Mouse (Mus musculus): ENCODE measurements around the gene Lrrc9.

The Lrrc9 gene

DNA sequence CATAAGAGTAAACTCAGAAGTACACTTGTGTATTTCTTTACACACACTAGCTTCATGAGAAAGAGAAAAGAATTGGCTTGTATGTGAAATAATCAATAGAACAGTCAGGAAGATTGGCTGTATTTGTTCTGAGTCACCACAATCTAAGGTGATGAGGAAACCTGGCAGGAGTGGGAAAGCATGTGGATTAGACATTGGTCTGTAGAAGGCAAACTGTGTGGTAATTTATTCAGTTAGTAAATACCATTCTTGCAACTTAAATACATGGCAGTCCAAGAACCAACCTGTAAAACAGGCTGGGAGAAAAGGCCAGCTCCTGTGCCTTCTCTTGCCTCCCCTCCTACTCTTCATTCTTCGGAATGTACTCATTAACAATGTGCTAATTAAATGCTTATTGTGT, 25.6 kb downstream of the Lrrc9 start:
- no peak for ATAC-seq (ENCODE audit: insufficient number of reproducible peaks, low FRiP score, low TSS enrichment)

DNA sequence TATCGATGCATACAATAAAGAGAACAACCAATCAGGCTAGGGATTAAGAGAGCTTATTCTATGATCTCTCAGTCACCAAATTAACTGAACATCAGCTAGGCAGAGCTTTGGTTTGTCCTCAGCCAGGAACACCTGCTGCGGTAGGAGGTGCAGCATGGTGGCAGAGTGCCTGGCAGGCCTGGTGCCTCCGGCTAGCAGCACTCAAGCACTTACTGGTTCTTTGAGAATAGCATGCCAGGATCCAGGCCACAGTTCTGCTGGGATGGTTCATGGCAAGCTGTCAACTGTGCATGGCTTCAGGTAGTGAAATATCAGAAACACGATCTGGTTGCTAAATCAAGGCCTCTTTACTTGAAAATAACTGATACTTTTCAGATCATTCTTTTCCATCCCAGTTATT, 26.1 kb downstream of the Lrrc9 start:
- ATAC-seq (ENCODE audit: insufficient number of reproducible peaks, low FRiP score, low TSS enrichment) = peak; percentile 82

DNA sequence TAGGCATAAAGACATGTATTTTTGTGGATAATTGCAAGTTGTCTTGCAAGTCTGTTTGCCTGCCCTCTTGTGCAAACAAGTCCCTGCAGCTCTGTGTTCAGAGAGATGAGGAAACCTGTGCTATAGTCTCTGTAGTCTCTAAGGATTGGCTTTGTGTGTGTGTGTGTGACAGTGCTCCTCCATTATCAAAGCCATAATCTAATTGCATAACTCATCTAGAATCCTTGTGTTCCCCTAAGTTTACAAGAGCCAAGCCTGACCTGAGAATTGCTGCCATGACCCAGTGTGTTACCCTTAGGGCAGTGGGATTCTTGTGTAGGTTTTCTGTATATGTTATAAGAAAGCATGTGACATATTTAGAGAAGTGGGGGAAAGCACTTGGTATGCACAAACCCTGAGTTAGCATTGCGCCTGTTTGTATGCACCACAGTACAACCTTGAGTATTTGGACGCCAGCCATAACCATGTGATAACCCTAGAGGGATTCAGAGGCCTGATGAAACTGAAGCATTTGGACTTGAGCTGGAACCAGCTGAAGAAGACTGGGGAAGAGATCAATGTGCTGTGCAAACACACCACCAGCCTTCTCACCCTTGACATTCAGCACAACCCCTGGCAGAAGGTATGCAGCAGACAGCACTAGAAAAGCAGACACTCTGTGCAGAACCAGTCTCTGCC, 35.2 kb downstream of the Lrrc9 start:
- no peak for ATAC-seq (ENCODE audit: insufficient number of reproducible peaks, low FRiP score, low TSS enrichment)

DNA sequence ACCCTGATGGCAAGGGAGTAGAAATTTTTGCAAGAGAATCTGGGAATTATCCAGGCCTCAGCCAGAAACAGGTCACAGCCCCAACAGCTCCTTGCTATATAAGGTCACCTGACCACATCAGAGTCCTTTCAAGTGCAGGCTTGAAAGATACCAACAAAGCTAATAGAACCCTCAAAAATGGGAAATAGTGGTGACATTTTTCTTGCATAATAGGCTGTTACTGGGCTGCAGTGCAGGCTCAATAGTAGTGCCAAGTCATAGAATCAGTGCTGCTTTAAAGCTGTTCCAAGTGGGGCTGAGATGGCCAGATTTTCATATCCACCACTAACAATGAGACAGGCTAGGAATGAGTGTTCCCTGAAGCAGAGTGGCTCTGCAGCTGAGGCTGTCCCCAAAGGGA, 40.6 kb downstream of the Lrrc9 start:
- no peak for ATAC-seq (ENCODE audit: insufficient number of reproducible peaks, low FRiP score, low TSS enrichment)

DNA sequence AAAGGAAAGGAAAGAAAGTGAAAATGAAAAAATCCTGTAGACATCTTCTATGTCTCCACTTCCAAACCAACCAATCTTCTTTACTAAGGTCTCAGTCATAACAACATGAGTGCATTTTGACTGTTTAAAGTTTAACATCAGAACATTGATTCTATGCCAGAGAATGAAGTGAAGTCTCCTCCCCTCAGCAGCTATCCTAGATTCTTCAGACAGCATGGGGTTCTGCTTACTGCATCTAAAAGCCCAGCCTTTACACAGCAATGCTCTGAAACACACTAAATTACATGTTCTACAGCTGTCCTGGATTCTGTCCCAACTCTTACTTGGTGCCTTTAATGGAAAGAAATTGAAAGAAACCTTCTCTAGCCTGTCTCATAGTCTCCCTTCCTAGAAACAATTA, 43.2 kb downstream of the Lrrc9 start:
- no peak for ATAC-seq (ENCODE audit: insufficient number of reproducible peaks, low FRiP score, low TSS enrichment)

DNA sequence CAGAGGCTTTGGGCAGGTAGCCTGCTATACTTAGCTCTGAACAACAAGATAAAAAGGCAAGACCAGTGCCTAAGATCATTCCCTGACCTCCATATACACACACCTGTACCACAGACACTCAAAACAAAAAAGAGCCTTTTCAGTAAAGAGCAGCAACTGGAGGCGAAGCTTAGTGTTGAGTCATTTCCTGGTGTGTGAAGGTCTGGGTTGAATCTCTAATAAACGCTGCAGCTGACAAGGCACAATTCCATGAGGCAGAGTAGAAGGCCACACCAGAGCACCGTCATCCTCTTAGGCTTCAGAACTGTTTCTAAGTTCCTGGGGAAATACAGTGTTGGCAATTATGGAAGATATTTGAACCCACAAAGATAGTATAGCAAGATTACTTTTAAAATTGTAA, 45.8 kb downstream of the Lrrc9 start:
- no peak for ATAC-seq (ENCODE audit: insufficient number of reproducible peaks, low FRiP score, low TSS enrichment)

DNA sequence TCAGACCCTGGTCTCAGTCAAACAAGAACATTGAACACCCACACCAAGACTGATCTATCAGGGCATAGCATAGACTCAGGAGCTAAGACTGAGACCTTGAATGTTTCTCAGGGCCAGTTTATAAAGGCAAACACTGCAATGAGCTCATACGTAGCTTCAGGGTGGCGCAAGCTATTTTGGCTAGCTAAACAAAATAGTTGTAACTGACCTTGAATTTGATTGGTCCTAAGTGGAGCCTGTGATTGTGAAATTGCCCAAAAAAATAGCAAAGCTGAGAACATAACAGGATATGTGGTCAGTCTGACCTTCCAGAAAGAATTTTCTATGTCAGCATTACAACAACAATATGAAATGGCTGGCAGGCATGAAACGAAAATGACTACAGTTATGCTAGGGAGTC, 48.3 kb downstream of the Lrrc9 start:
- no peak for ATAC-seq (ENCODE audit: insufficient number of reproducible peaks, low FRiP score, low TSS enrichment)

DNA sequence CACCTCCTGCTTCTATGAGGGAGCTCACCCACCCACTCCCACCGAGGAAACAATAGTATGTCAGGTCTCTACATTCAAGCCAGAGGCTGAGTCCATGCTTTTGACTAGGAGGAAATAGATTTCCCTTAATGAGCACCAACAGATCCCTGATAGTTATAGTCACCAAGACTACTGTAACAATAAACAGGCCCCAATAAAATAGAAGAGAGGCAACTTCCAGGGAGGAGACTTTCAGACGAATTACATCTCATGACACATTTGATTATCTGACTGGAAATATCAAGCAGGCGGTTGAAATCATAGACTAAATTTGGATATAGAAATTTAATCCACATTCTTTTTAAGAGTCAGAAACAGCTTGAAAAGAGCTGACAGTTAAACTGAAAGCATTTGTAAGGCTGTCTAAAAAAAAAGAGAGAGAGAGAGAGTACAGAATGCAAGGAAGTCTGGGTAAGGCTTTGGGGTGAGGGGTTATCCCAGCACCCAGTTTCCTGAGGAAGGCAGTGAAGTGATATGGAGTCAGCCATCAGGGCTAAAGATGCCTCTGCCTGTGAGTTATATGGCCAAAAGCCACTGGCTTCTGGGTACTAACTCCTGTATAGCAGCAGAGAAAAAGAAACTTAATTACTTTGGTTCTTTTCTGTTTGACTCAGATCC, 49.5 kb downstream of the Lrrc9 start:
- ATAC-seq (ENCODE audit: insufficient number of reproducible peaks, low FRiP score, low TSS enrichment) = no peak

DNA sequence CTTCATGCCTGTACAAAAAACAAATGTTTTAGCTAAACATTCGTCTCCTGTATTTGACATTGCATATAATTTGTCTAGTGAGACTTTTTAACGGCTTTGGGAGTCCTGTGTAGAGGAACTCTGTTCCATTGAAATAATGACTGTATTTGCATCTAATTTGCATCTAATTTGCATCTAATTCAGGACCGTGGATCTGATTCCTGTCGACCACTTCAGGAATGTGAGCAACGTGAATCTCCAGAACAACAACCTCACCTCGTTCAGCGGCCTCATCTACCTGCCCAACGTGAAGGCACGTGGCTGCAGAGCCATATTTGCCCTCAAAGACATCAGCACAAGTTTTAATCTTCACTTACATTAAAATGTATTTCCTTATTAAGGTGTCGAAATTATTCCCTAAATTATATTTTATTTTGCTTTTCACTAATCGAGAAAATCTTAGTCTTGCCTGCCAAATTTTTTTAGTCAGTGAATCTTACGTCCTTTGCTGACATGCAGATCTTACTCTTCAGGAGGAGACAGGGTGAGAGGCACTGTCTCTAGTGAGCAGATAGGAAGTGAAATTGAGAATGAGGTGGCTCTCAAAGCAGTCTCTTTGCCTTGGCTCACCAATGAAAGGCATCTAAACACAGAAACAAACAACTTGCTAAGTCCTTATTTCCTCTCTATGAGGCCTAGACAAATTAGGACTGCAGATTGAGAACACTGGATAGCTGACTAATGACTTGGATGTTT, 55.4 kb downstream of the Lrrc9 start:
- ATAC-seq (ENCODE audit: insufficient number of reproducible peaks, low FRiP score, low TSS enrichment) = no peak

DNA sequence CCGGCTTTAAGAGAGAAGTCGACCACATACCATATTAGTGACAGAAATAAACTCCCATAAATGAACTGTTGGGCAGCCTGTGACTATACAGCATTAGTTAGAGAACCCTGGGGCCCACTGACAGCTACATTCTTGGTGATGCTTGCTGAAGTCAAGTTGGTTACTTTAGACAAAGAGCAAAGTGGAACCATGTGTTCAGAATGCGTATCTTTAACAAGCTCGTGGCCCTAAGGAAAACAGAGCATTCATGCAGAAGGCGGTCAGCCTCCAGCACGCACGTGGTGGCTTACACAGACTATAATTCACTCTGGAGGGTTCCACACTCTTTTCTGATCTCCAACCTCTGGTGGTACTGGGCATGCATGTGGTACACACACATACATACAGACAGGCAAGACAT, 67.9 kb downstream of the Lrrc9 start:
- no peak for ATAC-seq (ENCODE audit: insufficient number of reproducible peaks, low FRiP score, low TSS enrichment)

DNA sequence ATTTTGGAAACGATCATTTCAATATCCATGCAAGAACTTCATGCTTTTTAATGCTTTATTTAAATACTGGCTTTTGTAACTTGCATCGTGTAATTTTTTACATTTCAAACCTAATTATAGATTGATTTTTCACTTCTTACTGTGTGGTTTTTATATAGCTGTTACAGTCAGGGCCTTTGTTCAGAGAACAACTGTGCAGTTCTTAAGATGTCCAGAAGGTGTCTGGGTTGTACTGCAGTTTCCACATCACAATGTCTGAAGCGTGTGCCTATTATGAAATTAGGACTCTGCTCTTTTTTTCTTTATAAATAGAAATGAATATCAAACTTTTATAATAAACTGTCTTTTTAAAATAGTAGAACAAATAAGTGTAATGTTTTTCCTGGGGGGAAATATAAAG, 73.8 kb downstream of the Lrrc9 start:
- ATAC-seq (ENCODE audit: insufficient number of reproducible peaks, low FRiP score, low TSS enrichment) = no peak

DNA sequence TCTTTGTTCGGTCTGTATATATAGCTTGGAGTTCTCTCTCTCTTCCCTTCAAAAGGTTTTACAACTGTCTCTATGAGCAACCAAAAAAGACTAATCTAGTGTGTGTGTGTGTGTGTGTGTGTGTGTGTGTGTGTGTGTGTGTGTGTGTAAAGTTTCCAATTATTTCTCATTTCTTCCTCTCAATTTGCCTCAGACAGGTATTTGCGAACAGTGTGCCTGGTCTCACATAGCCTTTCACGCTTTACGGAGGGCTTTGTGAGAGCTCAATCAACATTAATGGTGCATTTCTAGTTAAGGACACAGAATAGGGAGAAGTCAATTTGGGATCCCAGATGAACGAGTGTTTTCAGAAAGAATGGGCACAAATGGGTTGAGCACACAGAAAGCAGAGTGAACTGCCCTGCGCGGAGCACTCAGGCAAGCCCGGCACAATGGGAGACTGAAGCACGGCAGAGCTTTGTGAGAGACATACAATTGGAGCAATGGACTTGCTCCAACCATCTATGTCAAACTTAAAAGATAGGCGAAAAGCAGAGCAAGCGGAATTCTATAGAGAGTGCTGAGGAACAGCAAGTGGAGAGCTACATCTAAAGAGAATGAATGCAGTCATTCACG, 76.6 kb downstream of the Lrrc9 start:
- no peak for ATAC-seq (ENCODE audit: insufficient number of reproducible peaks, low FRiP score, low TSS enrichment)

DNA sequence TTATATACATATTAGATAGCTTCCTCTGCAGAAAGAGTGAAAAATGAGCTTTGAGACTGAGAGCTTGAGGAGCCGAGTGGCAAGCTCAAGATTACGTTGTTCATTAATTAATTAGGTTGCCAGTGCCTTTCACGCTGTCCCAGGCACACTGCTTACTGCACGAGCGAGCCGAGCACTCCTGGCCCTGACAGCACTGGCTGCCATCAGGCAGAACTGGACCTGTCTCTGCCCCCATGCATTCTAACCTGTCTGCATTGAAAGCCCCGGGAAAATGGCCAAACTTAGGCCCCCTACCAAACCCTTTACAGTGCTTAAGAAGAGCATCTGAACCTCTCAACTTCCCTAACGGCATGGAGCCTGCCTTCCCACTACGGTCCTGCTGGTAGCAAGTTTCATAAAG, 77.7 kb downstream of the Lrrc9 start:
- ATAC-seq (ENCODE audit: insufficient number of reproducible peaks, low FRiP score, low TSS enrichment) = no peak

DNA sequence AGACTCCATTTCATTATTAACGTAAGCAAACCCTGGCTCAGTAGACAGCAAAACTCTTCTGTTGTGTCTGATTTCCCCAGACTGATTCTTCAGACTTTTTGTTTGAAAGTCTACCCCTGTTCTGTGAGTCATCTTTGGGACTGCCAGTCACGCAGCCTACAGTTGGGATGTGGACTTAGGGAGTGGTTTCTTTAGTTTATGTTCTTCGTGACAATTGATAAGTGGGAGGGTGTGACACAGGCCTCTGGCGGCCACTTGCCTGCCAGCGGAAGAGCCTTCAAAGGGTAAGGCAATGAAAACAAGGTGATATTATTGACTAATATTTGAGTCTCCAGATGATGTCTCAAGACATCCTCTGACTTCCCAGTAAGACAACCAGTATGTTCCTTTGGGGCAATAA, 78.2 kb downstream of the Lrrc9 start:
- ATAC-seq (ENCODE audit: insufficient number of reproducible peaks, low FRiP score, low TSS enrichment) = no peak

DNA sequence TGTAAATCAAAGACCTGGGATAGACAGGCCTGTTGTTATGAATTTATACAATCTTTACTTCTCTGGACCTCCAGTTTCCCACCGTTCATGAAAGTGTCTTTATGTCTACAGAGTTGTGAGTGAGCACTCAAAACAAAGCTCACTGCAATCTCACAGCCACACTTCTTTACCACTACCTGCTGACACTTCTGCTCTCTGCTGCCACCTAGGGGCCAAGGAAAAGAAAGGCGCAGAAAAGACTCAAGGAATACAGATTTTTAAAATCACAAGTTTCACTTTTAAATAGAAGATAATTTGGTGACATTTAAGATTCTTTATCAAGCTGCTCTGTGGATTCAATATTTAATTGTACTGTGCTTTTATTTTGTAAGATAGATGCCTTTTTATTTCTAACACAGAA, 79.0 kb downstream of the Lrrc9 start:
- ATAC-seq (ENCODE audit: insufficient number of reproducible peaks, low FRiP score, low TSS enrichment) = no peak

DNA sequence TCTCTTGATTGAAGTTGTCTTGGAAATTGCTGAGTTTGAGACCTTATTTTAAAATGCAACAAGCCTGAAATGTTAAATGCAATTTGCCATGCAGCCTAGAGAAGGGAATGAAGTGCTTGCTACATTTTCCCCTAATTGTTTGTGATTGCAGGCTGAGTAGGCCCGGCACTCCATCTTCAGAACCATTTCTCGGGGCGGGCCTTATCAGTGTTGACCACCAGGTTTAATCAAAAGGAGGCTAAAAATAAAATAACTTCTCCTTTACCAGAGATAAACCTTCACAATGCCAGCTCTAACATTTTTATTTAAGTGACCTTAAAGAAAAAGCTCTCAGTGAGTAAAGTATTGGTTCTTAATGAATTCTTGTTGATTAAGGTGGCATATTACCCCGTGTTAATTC, 83.9 kb downstream of the Lrrc9 start:
- no peak for ATAC-seq (ENCODE audit: insufficient number of reproducible peaks, low FRiP score, low TSS enrichment)

DNA sequence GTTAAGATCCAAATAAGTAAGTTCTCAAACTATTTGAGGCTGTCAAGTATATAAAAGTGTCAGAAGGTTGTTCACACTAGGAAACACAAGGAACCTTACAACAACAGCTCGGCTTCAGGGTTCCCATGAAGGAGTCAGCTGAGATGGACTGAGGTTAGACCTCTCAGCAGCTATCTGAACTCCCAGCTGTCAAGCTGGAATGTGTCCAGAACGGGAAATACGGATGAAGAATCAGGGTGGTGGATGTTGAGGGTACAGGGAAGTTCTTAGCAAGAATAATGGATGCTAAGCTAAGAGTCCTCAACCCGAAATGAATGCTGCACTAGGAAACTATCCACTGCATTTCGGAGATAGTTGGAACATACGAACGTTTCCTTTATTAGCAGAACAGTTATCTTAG, 90.6 kb downstream of the Lrrc9 start:
- no peak for ATAC-seq (ENCODE audit: insufficient number of reproducible peaks, low FRiP score, low TSS enrichment)

DNA sequence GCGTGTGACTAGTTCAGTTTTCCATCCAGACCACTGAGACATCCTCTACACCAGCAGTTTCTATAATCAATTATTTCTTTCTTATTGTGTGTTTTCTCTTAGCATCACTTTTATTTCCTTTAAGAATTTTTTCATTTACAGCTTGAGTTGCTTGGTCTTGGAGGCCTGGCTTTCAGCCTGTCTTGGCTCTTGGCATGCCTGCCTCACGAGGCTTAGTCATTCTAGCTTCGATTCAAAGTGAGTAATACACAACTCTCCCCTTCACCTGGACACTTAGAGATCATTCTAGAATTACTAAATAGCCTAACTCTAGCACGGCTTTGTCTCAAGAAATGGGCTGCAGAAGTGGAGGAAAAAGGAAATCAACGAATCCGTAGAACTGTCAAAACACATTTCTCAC, 92.3 kb downstream of the Lrrc9 start:
- ATAC-seq (ENCODE audit: insufficient number of reproducible peaks, low FRiP score, low TSS enrichment) = no peak

DNA sequence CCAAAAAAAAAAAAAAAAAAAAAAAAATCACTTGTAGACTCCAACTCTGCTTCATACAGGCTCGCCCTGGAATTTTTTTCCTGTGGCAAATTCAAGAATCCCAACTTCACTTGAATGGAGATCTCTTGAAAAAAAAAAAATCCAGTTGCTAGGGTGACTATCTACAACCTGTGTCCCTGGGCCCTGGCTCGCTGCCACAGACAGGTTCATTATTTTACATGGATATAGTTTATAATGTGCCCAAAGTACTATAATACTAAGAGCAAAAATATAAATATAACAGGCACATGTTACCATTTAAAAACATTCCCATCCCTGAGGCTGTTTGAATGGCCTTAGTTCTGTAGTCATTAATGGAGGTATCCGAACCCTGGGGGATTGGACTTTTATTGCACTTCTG, 93.9 kb downstream of the Lrrc9 start:
- ATAC-seq (ENCODE audit: insufficient number of reproducible peaks, low FRiP score, low TSS enrichment) = no peak

DNA sequence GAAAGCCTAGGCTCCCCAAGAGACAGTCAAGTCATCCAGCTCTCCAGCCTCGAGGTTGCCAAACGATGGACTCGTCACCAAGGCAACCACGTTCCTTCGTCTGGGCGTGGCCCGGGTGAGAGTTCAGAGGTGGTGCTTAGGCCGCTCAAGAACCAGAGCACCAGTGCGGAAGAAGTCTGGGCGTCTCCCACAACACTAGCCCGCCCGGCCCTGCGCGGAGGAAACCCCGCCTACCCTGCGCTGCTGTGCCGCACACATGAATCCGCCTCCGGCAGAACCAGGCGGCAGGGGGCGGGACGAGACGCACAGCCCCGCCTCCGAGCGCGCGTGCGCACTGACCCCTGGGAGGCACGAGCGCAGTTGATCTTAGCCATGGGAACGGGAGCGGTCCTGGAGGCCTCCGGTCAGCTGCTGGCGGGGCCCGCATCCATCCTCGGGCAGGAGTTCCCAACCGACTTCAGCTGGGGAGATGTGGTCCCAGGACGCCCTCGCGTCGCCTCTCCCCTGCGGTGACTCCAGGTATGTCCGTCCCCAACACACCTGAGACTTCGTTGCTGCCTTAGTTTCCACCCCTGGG, 94.4 kb downstream of the Lrrc9 start, which contains the start of gene Pcnx4:
Pcnx4 (plus strand) TSS at position 363 of the 577 bp plus-strand sequence.
- ATAC-seq (ENCODE audit: insufficient number of reproducible peaks, low FRiP score, low TSS enrichment) = peak; percentile 98

DNA sequence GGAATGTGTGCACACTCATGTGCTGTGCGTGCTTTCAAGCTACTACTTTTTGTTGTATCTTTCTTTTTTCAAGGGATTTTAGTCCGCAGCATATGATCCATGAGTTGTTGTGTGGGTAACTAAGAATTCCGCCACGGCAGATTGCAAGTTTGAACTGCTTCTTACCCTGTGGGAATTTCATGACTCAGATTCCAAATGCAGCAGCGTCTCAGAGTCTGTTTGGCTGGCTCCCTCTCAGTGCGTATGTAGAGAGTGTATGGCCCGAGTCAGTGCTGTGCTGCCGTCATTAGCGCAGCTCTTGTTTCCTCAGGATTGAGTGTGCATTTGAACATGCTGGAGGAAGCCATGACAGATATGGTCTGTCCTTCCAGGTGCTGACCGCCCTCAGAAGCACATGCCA, 96.9 kb downstream of the Lrrc9 start:
- no peak for ATAC-seq (ENCODE audit: insufficient number of reproducible peaks, low FRiP score, low TSS enrichment)
